Mouse (Mus musculus) embryonic facial prominence, embryonic 10.5 days (tissue): ENCODE results near the gene Gm6676. TPM values are rescaled to one million over a fixed set of nuclear protein-coding genes. Genes with fewer than 3 reads are reported as not detected.
"Not testable (repeated sequence)": the region's sequence is repeated elsewhere in the genome, so short reads cannot be mapped to it uniquely, and the experiment has no call there.

Experiments used
- DNase-seq: peaks from one replicate; pipeline ENCODE4 v3.0.0-alpha.2; 2017; ENCODE audit warnings: low spot score
- H3K27ac ChIP-seq: fragments of 300-500 bp; sonication (generic); replicated peaks from 2 replicates; pipeline ENCODE4 v1.5.1; 2016; ENCODE audit warnings: mild to moderate bottlenecking
- H3K27me3 ChIP-seq: fragments of 300-500 bp; sonication (generic); replicated peaks from 2 replicates; pipeline ENCODE4 v1.6.1; 2016; ENCODE audit warnings: low read depth, mild to moderate bottlenecking; ENCODE audit not compliant: poor library complexity, severe bottlenecking
- H3K36me3 ChIP-seq: fragments of 300-500 bp; sonication (generic); replicated peaks from 2 replicates; pipeline ENCODE4 v1.6.1; 2016; ENCODE audit warnings: mild to moderate bottlenecking, moderate library complexity
- H3K4me1 ChIP-seq: fragments of 300-500 bp; sonication (generic); 2 replicates; pipeline ENCODE4 v1.6.1; 2016
- H3K4me3 ChIP-seq: fragments of 300-500 bp; sonication (generic); 2 replicates; pipeline ENCODE4 v1.5.1; 2016; ENCODE audit warnings: mild to moderate bottlenecking, moderate library complexity
- H3K9me3 ChIP-seq: fragments of 300-500 bp; sonication (generic); 2 replicates; pipeline ENCODE4 v1.6.1; 2016; ENCODE audit warnings: mild to moderate bottlenecking
- WGBS: fragments of 180-500 bp; shearing (Covaris S2); methylation state at CpG from one replicate; pipeline ENCODE4 v1.1.7; 2016; 5-methylcytosine and 5-hydroxymethylcytosine counted together
- polyA plus RNA-seq: library from polyadenylated mRNA; unstranded; fragments of >200 nt; fragmentation: Nextera tagmentation; extraction: Ambion mirVana; gene quantifications from 2 replicates; pipeline ENCODE4 v1.2.1, GENCODE M21; 2016

The Gm6676 gene
- polyA plus RNA-seq, result not detected in 2 replicates

DNA sequence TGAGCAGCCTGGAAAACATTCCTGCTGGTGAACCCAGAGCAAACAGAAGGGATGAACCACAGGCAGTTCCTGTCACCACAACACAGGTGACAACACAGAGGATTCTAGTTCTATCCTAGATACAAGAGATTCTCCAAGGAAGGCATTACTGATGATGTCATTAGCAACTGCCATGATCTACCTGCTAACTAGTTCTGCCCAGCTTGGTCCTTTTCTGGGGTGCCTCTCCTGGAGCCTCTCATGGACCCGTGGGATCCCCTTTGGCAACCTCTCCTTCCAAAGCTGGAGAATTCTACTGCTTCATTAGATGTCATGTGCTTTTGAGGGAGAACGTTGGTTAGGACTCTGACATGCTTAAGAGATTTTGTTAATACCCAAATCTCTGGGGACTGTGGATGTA lies at the start of gene Gm6676:
Gene Gm6676 (minus strand): TSS at position 101 of the 400 bp plus-strand sequence.
- H3K9me3 ChIP-seq, H3K4me1 ChIP-seq, H3K36me3 ChIP-seq, H3K27ac ChIP-seq, H3K27me3 ChIP-seq, DNase-seq, H3K4me3 ChIP-seq: not testable (repeated sequence)
- no CpG with 5 or more reads among the region's 2 CpGs for WGBS

GRCm38 (mm10) chr14:7174483-7174971 lies 49.3 kb upstream of the Gm6676 start, which contains the start of gene Gm3512:
Gm3512 (minus strand) TSS chr14:7174533.
- WGBS, result no CpG with 5 or more reads among the region's 37 CpGs
- not testable (repeated sequence) for H3K4me3 ChIP-seq, DNase-seq, H3K27me3 ChIP-seq, H3K4me1 ChIP-seq, H3K27ac ChIP-seq, H3K9me3 ChIP-seq, H3K36me3 ChIP-seq

- not testable (repeated sequence) for H3K27me3 ChIP-seq, H3K36me3 ChIP-seq, H3K9me3 ChIP-seq, H3K4me1 ChIP-seq
- 0% methylated on average over 13 of the region's 54 CpGs for WGBS
- peak; percentile 70 for DNase-seq
- H3K27ac ChIP-seq, result peak overlapping the region; percentile 93
- H3K4me3 ChIP-seq, result peak overlapping the region; percentile 62
These were observed 19.9 kb downstream of the Gm6676 start for GRCm38 (mm10) chr14:7105124-7105802.

DNA sequence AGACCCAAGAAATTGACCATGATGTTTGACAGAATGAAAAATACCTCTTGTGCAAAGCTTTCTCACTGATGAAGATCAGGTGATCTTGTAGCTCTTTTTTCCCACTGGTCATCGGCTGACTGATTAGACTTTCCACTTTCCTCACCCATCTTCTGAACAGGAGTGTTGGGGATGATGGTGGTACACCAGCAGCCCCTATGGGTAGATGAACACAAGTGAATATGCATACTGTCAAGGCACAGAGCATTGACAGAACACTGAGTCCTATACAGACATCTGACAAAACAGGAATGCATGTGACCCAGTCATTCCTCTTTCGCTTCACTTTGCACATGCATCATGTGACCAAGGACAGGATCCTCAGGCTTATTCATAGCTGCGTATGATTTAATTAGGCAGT lies 24.7 kb downstream of the Gm6676 start, which contains the start of gene Gm3696:
Gene Gm3696 (minus strand): TSS at position 101 of the 400 bp plus-strand sequence.
- H3K9me3 ChIP-seq, H3K27ac ChIP-seq, H3K36me3 ChIP-seq, DNase-seq, H3K4me1 ChIP-seq, H3K27me3 ChIP-seq, H3K4me3 ChIP-seq: not testable (repeated sequence)
- WGBS, result 87% methylated on average over 1 of the region's 3 CpGs

Other genes with a start within 250 kb of the Gm6676 start
- gene Gm3667, start 235.4 kb downstream of the Gm6676 start, polyA plus RNA-seq, result 1.9 and 2.2 TPM in 2 replicates
- gene Gm6356, start 151.6 kb downstream of the Gm6676 start, polyA plus RNA-seq, result not detected in 2 replicates
- gene Gm10406, start 98.0 kb downstream of the Gm6676 start, polyA plus RNA-seq, result 1.3 TPM in 2 replicates
- not detected in 2 replicates for gene Gm3685, start 80.4 kb downstream of the Gm6676 start, polyA plus RNA-seq
- 1.9 and 2.7 TPM in 2 replicates for gene Gm3696, start 24.8 kb downstream of the Gm6676 start, polyA plus RNA-seq
- 4.2 and 4.6 TPM in 2 replicates for gene Gm3512, start 49.1 kb upstream of the Gm6676 start, polyA plus RNA-seq
- gene Gm16434, start 69.1 kb upstream of the Gm6676 start, polyA plus RNA-seq, result not detected in 2 replicates
- not detected in 2 replicates for gene Gm3727, start 139.3 kb upstream of the Gm6676 start, polyA plus RNA-seq
- gene Gm3739, start 189.6 kb upstream of the Gm6676 start, polyA plus RNA-seq, result 0.93 and 1.6 TPM in 2 replicates
- not detected in 2 replicates for gene Gm5797, start 207.0 kb upstream of the Gm6676 start, polyA plus RNA-seq
- gene Gm8374, start 239.7 kb upstream of the Gm6676 start, polyA plus RNA-seq, result not detected in 2 replicates